Mouse (Mus musculus) hindbrain, embryonic 16.5 days (tissue): ENCODE measurements at regions not wholly inside any gene's neighbourhood (a gene's known extent, or its start where the extent isn't known, plus 50 kb on each side); places are given as distances from the start of the nearest gene placed in this dataset.

ENCODE experiments used
- ATAC-seq: fragments of 200-750 bp; cut with Nextera tagmentation; 2 replicates; pipeline ENCODE4 v1.8.0; 2017; ENCODE audit warnings: moderate TSS enrichment, moderate library complexity
- H3K27ac ChIP-seq: fragments of 300-500 bp; sonication (generic); 2 replicates; pipeline ENCODE4 v1.5.1; 2014; ENCODE audit warnings: low read depth, mild to moderate bottlenecking, control low read depth, low read length, moderate library complexity
- H3K27me3 ChIP-seq: fragments of 300-500 bp; sonication (generic); replicated peaks from 2 replicates; pipeline ENCODE4 v1.6.1; 2014; ENCODE audit warnings: low read length; ENCODE audit not compliant: control insufficient read depth, insufficient read depth
- H3K36me3 ChIP-seq: fragments of 300-500 bp; sonication (generic); 2 replicates; pipeline ENCODE4 v1.6.1; 2014; ENCODE audit warnings: mild to moderate bottlenecking, low read length, moderate library complexity, mixed read lengths; ENCODE audit not compliant: control insufficient read depth, insufficient read depth
- H3K4me1 ChIP-seq: fragments of 300-500 bp; sonication (generic); 2 replicates; pipeline ENCODE4 v1.6.1; 2014; ENCODE audit warnings: low read depth, low read length; ENCODE audit not compliant: control insufficient read depth, insufficient read depth
- H3K4me2 ChIP-seq: fragments of 300-500 bp; sonication (generic); 2 replicates; pipeline ENCODE4 v1.6.1; 2014; ENCODE audit warnings: mild to moderate bottlenecking, low read length, control low read depth, moderate library complexity
- H3K4me3 ChIP-seq: fragments of 300-500 bp; sonication (generic); 2 replicates; pipeline ENCODE4 v1.5.1; 2014; ENCODE audit warnings: mild to moderate bottlenecking, low read length, control low read depth, moderate library complexity
- H3K9ac ChIP-seq: fragments of 300-500 bp; sonication (generic); 2 replicates; pipeline ENCODE4 v1.6.1; 2014; ENCODE audit warnings: low read depth, mild to moderate bottlenecking, control low read depth, low read length, moderate library complexity
- H3K9me3 ChIP-seq: fragments of 300-500 bp; sonication (generic); 2 replicates; pipeline ENCODE4 v1.6.1; 2014; ENCODE audit warnings: mild to moderate bottlenecking, low read length, moderate library complexity; ENCODE audit not compliant: control insufficient read depth
- WGBS: fragments of 180-500 bp; shearing (Covaris S2); extraction: QIAGEN DNeasy Blood & Tissue Kit; methylation state at CpG from one replicate; pipeline ENCODE4 v1.1.7; 2014; 5-methylcytosine and 5-hydroxymethylcytosine counted together

DNA sequence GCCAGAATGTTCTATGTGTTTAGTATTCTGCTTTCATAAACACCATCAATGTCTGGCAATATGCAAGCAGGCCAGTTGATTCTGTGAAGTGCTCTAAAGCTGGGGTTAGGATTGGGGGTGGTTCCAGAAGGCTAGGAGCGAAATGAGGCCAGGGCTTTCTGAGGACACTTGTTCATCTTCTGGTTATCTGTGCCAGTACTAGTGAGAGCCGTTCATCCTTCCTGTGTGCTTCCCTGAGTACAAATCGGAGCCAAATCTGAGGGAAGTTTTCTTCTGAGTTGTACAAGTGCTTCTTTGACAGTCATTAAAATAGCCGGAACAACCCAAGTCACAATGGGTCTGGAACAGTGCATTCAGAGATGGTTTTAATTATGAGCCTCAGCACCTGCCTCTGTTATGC is 210.4 kb upstream of the P2ry1 start:
- Histone ChIP-seq H3K4me2 (no peak overlapping the region), H3K4me3 (no peak overlapping the region), H3K27me3 (no peaks in the 10 kb centered on the region), H3K9me3 (no peaks in the 10 kb centered on the region), H3K36me3 (no peaks in the 10 kb centered on the region), H3K4me1 (no peaks in the 10 kb centered on the region), H3K9ac (no peak overlapping the region), H3K27ac (no peak overlapping the region)
- no peak for ATAC-seq
- WGBS, result 64% methylated on average over 4 of the region's 4 CpGs

DNA sequence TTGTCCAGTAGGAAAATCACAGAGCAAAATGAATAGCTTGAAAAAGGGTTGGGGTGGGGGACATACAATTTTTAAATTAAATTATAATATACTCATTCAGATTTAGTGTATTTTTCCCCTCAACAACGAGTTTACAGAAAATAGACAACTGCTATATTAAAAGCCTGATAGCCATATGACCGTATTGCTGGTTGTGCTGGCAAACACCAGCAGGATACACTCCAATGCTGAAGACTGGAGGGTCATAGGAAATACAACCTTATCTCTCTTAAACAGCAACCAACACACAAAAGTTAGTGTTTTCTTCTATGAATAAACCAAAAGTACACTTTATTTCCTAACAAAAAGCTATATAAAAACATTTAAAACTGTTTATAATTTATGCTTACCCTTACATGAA is 206.4 kb upstream of the P2ry1 start:
- Histone ChIP-seq H3K27ac (no peak overlapping the region), H3K4me1 (no peaks in the 10 kb centered on the region), H3K4me3 (no peak overlapping the region), H3K36me3 (no peaks in the 10 kb centered on the region), H3K4me2 (no peak overlapping the region), H3K27me3 (no peaks in the 10 kb centered on the region), H3K9me3 (no peaks in the 10 kb centered on the region), H3K9ac (no peak overlapping the region)
- 91% methylated on average over 2 of the region's 2 CpGs for WGBS
- ATAC-seq, result no peak

DNA sequence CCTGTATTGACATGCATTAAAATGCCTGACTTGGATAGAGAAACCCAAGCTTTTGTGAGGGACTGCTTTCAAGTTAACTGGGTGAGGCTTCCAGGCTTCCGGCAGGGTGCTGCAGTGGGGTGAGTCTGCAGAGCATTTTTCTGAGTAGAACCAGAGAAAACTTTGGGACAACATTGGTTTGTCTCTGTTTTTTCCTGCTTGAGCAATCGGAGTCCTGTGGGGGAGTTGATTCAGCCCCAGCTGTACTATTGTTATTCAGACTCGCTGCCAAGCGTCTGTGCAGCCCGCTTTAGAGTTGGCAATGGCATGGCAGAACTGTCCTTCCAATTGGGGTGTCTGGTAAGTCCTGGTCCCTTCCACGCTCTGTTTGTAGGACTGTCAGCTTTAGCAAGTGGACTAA is 204.8 kb upstream of the P2ry1 start:
- H3K4me3 ChIP-seq, result no peak overlapping the region
- no peaks in the 10 kb centered on the region for H3K4me1 ChIP-seq
- no peak overlapping the region for H3K9ac ChIP-seq
- H3K36me3 ChIP-seq, result no peaks in the 10 kb centered on the region
- 64% methylated on average over 6 of the region's 6 CpGs for WGBS
- no peak overlapping the region for H3K4me2 ChIP-seq
- ATAC-seq, result no peak
- H3K27me3 ChIP-seq, result no peaks in the 10 kb centered on the region
- no peak overlapping the region for H3K27ac ChIP-seq
- H3K9me3 ChIP-seq, result no peaks in the 10 kb centered on the region

DNA sequence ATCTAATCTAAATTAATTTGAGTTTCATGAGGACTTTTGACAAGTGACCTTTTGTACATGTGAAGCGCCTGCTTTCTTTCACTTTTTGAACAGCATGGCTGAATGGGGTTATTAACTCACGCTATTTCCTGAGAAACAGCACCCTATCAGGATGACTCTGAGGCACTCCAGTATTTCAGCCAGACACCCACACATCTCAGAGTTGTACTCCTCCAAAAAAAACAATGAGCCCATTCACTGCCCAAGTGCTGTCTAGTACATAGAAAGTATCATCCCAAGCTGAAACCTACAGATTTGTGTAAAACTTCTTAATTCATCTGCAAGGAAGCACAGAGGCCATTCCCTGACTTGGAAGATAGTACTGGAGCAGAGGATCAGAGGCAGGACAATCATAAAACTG is 204.1 kb upstream of the P2ry1 start:
- Histone ChIP-seq H3K4me3 (no peak overlapping the region), H3K4me2 (no peak overlapping the region), H3K27ac (no peak overlapping the region), H3K4me1 (no peaks in the 10 kb centered on the region), H3K27me3 (no peaks in the 10 kb centered on the region), H3K9me3 (no peaks in the 10 kb centered on the region), H3K9ac (no peak overlapping the region), H3K36me3 (no peaks in the 10 kb centered on the region)
- WGBS, result 84% methylated on average over 2 of the region's 2 CpGs
- ATAC-seq, result no peak

DNA sequence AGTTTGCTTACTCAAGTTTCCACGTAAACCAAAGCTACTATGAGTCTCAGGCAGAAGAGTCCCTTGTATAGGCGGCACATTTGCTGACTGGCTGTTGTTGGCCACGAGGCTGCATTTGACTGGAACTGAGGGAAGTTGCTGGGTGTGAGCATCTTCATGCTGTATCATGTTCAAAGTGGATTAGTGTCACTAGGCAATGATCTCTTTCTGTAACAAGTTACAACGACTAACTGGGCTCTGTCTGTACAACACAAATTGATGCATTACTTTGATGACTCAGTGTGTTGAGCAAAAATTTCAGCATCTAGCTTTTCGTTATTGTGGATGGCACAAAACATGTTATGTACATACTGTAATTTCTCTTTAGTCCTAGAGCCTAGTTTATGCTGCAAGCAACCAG is 203.7 kb upstream of the P2ry1 start:
- H3K4me2 ChIP-seq, result no peak overlapping the region
- H3K4me1 ChIP-seq, result no peaks in the 10 kb centered on the region
- H3K36me3 ChIP-seq, result no peaks in the 10 kb centered on the region
- no peaks in the 10 kb centered on the region for H3K9me3 ChIP-seq
- H3K4me3 ChIP-seq, result no peak overlapping the region
- H3K27me3 ChIP-seq, result no peaks in the 10 kb centered on the region
- 89% methylated on average over 5 of the region's 5 CpGs for WGBS
- no peak for ATAC-seq
- H3K9ac ChIP-seq, result no peak overlapping the region
- H3K27ac ChIP-seq, result no peak overlapping the region

DNA sequence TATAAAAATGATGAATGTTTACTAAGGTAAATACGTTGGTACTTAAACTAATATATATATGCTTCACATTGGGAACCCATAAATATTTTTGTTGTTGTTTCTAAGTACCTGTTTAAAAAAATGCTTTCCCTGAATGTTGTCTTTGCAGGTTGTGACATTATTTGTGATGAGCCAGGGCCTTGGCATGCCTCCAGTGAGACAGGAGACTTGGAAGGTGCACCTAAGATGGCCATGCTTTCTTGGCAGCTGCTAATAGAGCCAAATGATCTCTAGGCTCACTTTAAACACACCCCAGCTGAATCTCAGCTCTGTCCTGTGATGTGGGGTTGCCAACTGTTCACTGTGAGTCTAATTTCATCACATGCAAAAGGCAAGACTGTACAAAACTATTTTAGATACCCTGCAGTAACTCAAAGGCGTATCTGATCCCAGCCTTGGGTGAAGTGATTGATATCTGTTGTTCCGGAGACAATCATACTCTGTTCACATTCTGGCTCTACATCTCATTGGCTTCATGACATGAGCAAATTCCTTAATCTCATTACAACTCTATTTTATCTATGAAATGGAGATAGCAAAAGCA is 197.8 kb upstream of the P2ry1 start:
- no peaks in the 10 kb centered on the region for H3K9me3 ChIP-seq
- H3K36me3 ChIP-seq, result no peaks in the 10 kb centered on the region
- H3K27me3 ChIP-seq, result no peaks in the 10 kb centered on the region
- no peak overlapping the region for H3K4me2 ChIP-seq
- H3K4me1 ChIP-seq, result no peaks in the 10 kb centered on the region
- H3K9ac ChIP-seq, result no peak overlapping the region
- 83% methylated on average over 3 of the region's 3 CpGs for WGBS
- ATAC-seq, result no peak
- H3K27ac ChIP-seq, result no peak overlapping the region
- H3K4me3 ChIP-seq, result no peak overlapping the region

DNA sequence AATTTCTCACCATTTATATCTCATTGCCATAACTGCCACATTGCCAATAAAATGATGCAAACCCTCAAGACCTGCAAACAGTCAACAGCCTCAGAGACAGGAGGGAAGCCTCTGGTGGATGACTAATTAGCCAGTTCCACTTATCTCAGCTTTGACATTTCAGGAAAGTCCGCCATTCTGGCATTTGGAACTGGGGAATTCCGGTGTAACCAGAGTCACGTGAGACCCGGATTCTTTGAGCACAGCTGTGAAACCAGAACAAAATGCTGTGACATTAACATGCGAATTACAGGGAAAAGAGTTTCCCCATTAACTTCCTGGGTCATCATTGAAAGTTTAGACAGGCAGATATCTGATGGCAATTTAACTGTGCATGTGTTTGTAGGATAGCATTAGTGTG is 190.7 kb upstream of the P2ry1 start:
- 60% methylated on average over 5 of the region's 5 CpGs for WGBS
- Histone ChIP-seq H3K9me3 (no peaks in the 10 kb centered on the region), H3K4me1 (no peaks in the 10 kb centered on the region)

DNA sequence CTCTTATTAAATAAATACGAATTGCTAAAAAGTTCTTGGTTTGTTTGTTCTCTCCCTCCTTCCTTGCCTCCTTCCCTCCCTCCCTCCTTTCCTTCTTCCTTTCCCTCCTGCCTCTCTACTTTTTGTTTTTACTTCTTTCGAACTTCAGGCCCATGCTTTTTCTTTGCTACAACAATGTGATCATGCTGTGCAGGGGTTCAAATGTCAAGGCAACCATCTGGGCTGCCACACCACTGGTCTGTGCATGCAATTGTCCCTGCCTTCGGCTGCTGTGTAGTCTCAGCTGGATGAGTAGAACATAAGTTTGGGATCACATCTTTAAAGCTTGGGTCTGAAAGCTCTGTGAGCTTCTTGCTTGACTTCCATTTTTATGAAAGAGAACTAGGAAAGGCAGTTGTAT is 189.1 kb upstream of the P2ry1 start:
- Histone ChIP-seq H3K9ac (no peak overlapping the region), H3K4me1 (no peaks in the 10 kb centered on the region), H3K9me3 (no peaks in the 10 kb centered on the region), H3K4me2 (no peak overlapping the region), H3K27me3 (no peaks in the 10 kb centered on the region), H3K27ac (no peak overlapping the region), H3K4me3 (no peak overlapping the region), H3K36me3 (no peaks in the 10 kb centered on the region)
- ATAC-seq, result no peak
- WGBS, result 33% methylated on average over 3 of the region's 3 CpGs

More for the DNA sequence above, 190.7 kb upstream of the P2ry1 start:
- no peak overlapping the region for H3K9ac ChIP-seq
- no peaks in the 10 kb centered on the region for H3K27me3 ChIP-seq
- H3K36me3 ChIP-seq, result no peaks in the 10 kb centered on the region
- no peak for ATAC-seq
- no peak overlapping the region for H3K4me2 ChIP-seq
- no peak overlapping the region for H3K4me3 ChIP-seq
- no peak overlapping the region for H3K27ac ChIP-seq

DNA sequence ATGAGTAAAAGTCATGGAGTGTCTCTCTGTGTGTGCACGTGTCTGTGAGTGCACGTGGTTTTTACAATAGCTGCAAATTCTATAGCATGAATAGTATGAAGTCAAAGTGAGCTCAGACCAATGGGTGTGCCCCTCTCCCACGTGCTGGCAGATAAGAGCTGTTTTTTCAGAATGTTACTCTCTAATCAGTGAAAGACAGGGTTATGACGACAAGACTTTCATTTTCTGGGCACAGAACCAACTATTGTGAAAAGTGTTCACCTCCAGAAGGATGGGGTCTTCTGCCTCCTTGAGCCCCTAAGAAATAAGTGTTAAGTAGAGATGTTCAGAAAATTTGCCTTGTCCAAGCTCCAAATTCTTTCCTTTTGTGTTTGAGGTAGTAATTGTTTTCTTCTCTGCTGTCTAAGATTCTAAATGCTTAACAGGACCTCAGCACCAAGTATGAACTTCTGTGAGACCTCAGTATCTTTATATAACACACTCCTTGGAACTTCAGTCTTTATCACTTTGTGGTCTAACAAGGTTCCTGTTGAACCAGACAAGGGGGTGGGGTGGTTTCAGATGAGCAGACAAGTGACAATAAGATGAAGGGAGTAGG is 182.8 kb upstream of the P2ry1 start:
- Histone ChIP-seq H3K4me2 (no peak overlapping the region), H3K36me3 (no peaks in the 10 kb centered on the region), H3K27ac (no peak overlapping the region), H3K9ac (no peak overlapping the region), H3K27me3 (no peaks in the 10 kb centered on the region), H3K4me3 (no peak overlapping the region), H3K9me3 (no peaks in the 10 kb centered on the region), H3K4me1 (no peaks in the 10 kb centered on the region)
- no peak for ATAC-seq
- 66% methylated on average over 4 of the region's 4 CpGs for WGBS

DNA sequence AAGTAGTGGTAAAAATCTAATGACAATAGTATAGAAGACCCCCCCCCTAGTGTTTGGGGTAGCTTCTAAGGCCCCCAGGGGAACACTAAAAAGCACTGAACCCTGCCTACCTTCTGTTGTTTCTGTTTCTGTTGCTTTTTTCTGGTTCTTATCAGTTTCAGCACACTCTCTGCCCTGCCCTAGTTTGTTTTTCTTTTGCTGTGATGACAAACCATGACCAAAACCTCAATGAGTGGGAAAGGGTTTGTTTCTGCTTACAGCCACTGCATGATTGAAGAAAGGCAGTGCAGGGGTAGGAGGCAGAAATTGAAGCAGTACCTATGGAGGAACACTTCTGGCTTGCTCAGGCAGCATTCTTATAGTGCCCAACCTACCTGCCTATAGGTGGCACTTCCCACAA is 181.1 kb upstream of the P2ry1 start:
- Histone ChIP-seq H3K36me3 (no peaks in the 10 kb centered on the region), H3K27ac (no peak overlapping the region), H3K9ac (no peak overlapping the region), H3K9me3 (no peaks in the 10 kb centered on the region), H3K4me1 (no peaks in the 10 kb centered on the region), H3K27me3 (no peaks in the 10 kb centered on the region), H3K4me3 (no peak overlapping the region), H3K4me2 (no peak overlapping the region)
- ATAC-seq, result no peak
